Mouse (Mus musculus) limb, embryonic 14.5 days (tissue): ENCODE results near the gene Gm4881. TPM values are rescaled to one million over a fixed set of nuclear protein-coding genes. Genes with fewer than 3 reads are reported as not detected.

Source experiments
- ATAC-seq: fragments of 200-750 bp; cut with Nextera tagmentation; 2 replicates; pipeline ENCODE4 v1.8.0; 2017; ENCODE audit warnings: low read depth, moderate number of reproducible peaks, moderate TSS enrichment; ENCODE audit not compliant: low FRiP score
- DNase-seq: peaks from one replicate; pipeline ENCODE4 v3.0.0-alpha.2; 2015; ENCODE audit warnings: low spot score
- H3K27ac ChIP-seq: fragments of 300-500 bp; sonication (generic); replicated peaks from 2 replicates; pipeline ENCODE4 v1.5.1; 2014; ENCODE audit warnings: low read depth, mild to moderate bottlenecking, low read length, moderate library complexity, mixed read lengths
- H3K27me3 ChIP-seq: fragments of 300-500 bp; sonication (generic); 2 replicates; pipeline ENCODE4 v1.6.1; 2014; ENCODE audit warnings: low read length, mixed read lengths; ENCODE audit not compliant: control insufficient read depth, insufficient read depth
- H3K36me3 ChIP-seq: fragments of 300-500 bp; sonication (generic); 2 replicates; pipeline ENCODE4 v1.6.1; 2014; ENCODE audit warnings: mild to moderate bottlenecking, low read length, moderate library complexity, mixed read lengths; ENCODE audit not compliant: control insufficient read depth, insufficient read depth
- H3K4me1 ChIP-seq: fragments of 300-500 bp; sonication (generic); 2 replicates; pipeline ENCODE4 v1.6.1; 2014; ENCODE audit warnings: antibody characterized with exemption, low read length, mixed read lengths; ENCODE audit not compliant: control insufficient read depth, insufficient read depth
- H3K4me2 ChIP-seq: fragments of 300-500 bp; sonication (generic); replicated peaks from 2 replicates; pipeline ENCODE4 v1.6.1; 2014; ENCODE audit warnings: low read depth, mild to moderate bottlenecking, low read length, moderate library complexity; ENCODE audit not compliant: severe bottlenecking
- H3K4me3 ChIP-seq: fragments of 300-500 bp; sonication (generic); replicated peaks from 2 replicates; pipeline ENCODE4 v1.5.1; 2014; ENCODE audit warnings: low read length
- H3K9ac ChIP-seq: fragments of 300-500 bp; sonication (generic); 2 replicates; pipeline ENCODE4 v1.6.1; 2014; ENCODE audit warnings: mild to moderate bottlenecking, low read depth, low read length, moderate library complexity; ENCODE audit not compliant: severe bottlenecking
- H3K9me3 ChIP-seq: fragments of 300-500 bp; sonication (generic); 2 replicates; pipeline ENCODE4 v1.6.1; 2016; ENCODE audit warnings: low read length; ENCODE audit not compliant: control insufficient read depth
- POLR2A ChIP-seq: fragments of 200-500 bp; IDR thresholded peaks from 2 replicates; pipeline ENCODE4 v1.8.0; 2012; ENCODE audit warnings: inconsistent platforms, mild to moderate bottlenecking, moderate library complexity, borderline replicate concordance; ENCODE audit not compliant: insufficient read depth, insufficient read length; ENCODE audit errors: extremely low read depth
- WGBS: fragments of 180-500 bp; shearing (Covaris S2); extraction: QIAGEN DNeasy Blood & Tissue Kit; methylation state at CpG from one replicate; pipeline ENCODE4 v1.1.7; 2014; 5-methylcytosine and 5-hydroxymethylcytosine counted together
- polyA plus RNA-seq, 2 experiments: library from polyadenylated mRNA; depleted of rRNA in 1 of 2; stranded (reverse) in 1 of 2; unstranded in 1 of 2; fragments of >200 nt; fragmentation: Nextera tagmentation in 1 of 2; extraction: Ambion mirVana in 1 of 2; gene quantifications; 2 replicates each; pipeline versions ENCODE4 v1.2.1 to v1.2.3; 2012 to 2014

Gene Gm4881
- polyA plus RNA-seq, 2 experiments, result 0.06 TPM; not detected in 1

DNA sequence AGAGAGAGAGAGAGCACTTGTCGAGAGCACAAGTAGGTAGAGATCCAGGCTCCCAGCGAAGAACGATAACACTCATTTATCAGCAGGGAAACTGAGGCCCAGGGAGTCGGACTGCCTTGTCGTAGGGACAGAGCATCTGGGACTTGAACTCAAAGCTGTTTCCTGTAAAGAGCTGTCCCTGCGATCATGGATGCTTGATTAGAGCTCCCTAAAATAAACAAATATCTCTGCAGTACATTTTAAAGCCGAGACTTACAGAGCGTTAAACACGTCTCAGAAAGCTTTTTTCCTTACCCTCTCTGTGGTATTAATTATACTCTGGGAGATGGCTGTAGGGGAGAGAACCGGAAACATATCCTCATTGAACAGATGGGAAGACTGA, 40.9 kb downstream of the Gm4881 start:
- DNase-seq, result no peak
- Histone ChIP-seq H3K36me3 (peaks cover 9% of the 10 kb centered on the region; the same call in 1 of the 2 replicates), H3K4me3 (peak overlapping the region; percentile 85), H3K4me1 (peaks cover 32% of the 10 kb centered on the region), H3K9me3 (no peaks in the 10 kb centered on the region), H3K27me3 (no peaks in the 10 kb centered on the region), H3K27ac (peak overlapping the region; percentile 53; the same call in 1 of the 2 replicates), H3K9ac (peak overlapping the region; percentile 83), H3K4me2 (peak overlapping the region; percentile 67)
- WGBS, result 33% methylated on average over 10 of the region's 10 CpGs
- no peak for TF ChIP-seq POLR2A
- ATAC-seq, result no peak

DNA sequence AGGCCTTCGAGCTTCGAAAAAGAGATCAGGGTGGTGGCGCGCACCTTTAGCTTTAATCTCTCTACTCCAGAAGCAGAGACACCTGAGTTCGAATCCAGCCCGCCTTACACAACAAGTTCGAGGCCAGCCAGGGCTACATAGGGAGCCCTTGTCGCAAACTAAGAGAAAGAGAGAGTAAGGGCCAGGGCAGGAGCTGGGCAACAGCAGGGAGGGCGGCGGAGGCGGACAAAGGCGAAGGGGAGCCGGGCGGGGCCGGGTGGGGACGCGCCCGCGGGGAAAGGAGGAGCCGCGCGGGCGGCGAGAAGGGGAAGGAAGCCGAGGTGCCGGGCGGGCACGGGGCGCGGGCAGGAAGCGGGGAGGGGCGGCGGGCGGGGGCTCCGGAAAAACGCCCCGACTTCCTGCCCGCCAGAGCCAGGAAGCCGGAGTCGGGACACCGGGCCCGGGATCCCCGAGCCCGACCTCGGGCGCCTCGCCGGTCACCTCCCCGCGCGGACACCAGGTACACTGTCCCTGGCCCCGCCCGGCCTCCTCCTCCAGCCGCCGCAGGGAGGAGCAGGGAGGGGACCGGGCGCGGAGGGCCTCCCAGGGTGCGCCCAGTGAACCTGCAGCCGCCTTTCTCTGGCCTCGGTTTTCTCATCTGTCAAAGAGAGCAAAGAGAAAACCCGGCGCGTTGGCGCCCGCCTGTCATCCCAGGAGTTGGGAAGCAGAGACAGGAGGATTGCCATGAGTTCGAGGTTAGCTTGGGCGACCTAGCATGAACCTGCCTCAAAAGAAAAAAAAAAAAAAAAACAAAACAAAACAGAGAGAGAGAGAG, 41.5 kb downstream of the Gm4881 start, which contains the start of gene Arhgef1:
Gene Arhgef1 (plus strand): TSS at position 283 of the 814 bp plus-strand sequence.
- Histone ChIP-seq H3K36me3 (peaks cover 4% of the 10 kb centered on the region; the same call in 1 of the 2 replicates), H3K9me3 (no peaks in the 10 kb centered on the region), H3K4me1 (peaks cover 32% of the 10 kb centered on the region), H3K27ac (peak within 1 kb of the TSS; percentile 53), H3K9ac (peak within 1 kb of the TSS; percentile 83), H3K4me2 (peak within 1 kb of the TSS; percentile 67), H3K4me3 (peak within 1 kb of the TSS; percentile 85), H3K27me3 (no peaks in the 10 kb centered on the region)
- 0 out of 2 replicates have a peak, but pooled peaks have one; percentile 14 for ATAC-seq
- 7% methylated on average over 41 of the region's 68 CpGs for WGBS
- DNase-seq, result peak; percentile 52
- 0 out of 2 replicates have a peak, but pooled peaks have one; percentile 12 for TF ChIP-seq POLR2A

DNA sequence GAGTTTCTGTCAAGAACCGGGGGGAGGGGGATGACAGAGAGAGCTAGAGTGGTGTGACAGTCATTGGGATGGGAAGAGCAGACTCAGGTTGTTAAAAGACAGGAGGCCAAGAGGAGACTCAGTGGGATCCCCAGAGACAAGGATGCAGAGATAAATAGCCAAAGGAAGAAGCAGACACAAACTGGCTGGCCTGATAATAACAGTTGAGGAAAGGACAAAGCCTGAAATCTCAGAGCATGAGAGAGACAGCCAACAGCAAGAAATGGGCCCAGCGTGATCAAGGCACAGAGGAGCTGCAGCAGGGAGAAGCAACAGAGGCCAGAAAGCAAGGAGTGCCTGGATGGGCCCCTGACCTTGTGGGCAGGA, 42.0 kb downstream of the Gm4881 start:
- H3K9me3 ChIP-seq, result no peaks in the 10 kb centered on the region
- peak overlapping the region; percentile 85 for H3K4me3 ChIP-seq
- H3K9ac ChIP-seq, result peak overlapping the region; percentile 83
- no peak for TF ChIP-seq POLR2A
- H3K4me2 ChIP-seq, result peak overlapping the region; percentile 67
- WGBS, result 62% methylated on average over 2 of the region's 2 CpGs
- DNase-seq (no peak), ATAC-seq (no peak)
- peaks cover 27% of the 10 kb centered on the region for H3K4me1 ChIP-seq
- H3K27me3 ChIP-seq, result no peaks in the 10 kb centered on the region
- peak overlapping the region; percentile 53 for H3K27ac ChIP-seq
- no peaks in the 10 kb centered on the region; the same call in 1 of the 2 replicates for H3K36me3 ChIP-seq

DNA sequence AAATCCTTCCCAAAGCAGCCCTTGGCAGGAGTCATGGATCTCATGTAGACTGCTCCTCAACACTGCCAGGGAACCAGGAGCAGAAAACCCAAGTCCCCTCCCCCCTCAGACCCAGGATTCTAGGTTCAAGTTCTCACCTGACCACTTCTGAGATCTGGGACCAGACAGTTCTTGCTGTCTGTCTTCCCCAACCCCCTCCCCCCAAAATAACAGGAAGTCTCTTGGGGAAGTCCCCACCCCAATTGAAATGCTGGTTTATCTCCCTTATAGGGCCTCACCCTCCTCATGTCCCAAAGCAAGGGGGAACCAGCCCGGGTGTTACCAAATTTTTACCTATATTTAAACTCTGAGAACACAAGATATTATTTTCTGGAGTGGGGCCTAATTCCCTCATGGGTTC, 42.5 kb downstream of the Gm4881 start:
- peaks cover 23% of the 10 kb centered on the region for H3K4me1 ChIP-seq
- ATAC-seq (no peak), DNase-seq (no peak)
- 63% methylated on average over 1 of the region's 1 CpGs for WGBS
- no peak for TF ChIP-seq POLR2A
- H3K27ac ChIP-seq, result peak overlapping the region; percentile 53; the same call in 1 of the 2 replicates
- no peaks in the 10 kb centered on the region for H3K27me3 ChIP-seq
- H3K9me3 ChIP-seq, result no peaks in the 10 kb centered on the region
- H3K4me3 ChIP-seq, result peak overlapping the region; percentile 85; the same call in 1 of the 2 replicates
- peak overlapping the region; percentile 67; the same call in 1 of the 2 replicates for H3K4me2 ChIP-seq
- peak overlapping the region; percentile 83; the same call in 1 of the 2 replicates for H3K9ac ChIP-seq
- H3K36me3 ChIP-seq, result no peaks in the 10 kb centered on the region; the same call in 1 of the 2 replicates

DNA sequence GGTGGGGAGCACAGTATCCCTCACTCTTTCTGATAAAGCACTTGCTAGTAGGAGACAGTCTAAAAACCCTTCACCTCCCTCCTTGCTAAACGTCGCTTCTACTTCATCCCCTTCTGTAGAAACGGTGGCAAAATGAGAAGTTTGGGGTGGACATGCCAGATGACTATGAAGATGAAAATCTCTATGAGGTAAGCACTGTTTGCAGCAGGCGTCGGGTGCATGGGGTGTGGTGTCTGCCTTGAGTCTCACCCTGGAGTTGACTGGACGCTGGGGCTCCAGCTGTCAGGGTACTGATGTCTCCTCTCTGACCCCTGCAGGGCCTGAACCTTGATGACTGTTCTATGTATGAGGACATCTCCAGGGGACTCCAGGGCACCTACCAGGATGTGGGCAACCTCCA, 43.2 kb downstream of the Gm4881 start:
- WGBS, result 70% methylated on average over 6 of the region's 6 CpGs
- no peak for ATAC-seq

More for the DNA sequence above, 43.2 kb downstream of the Gm4881 start:
- no peak for DNase-seq
- Histone ChIP-seq H3K9ac (no peak overlapping the region), H3K4me1 (peaks cover 17% of the 10 kb centered on the region), H3K4me3 (no peak overlapping the region), H3K27me3 (no peaks in the 10 kb centered on the region), H3K9me3 (no peaks in the 10 kb centered on the region), H3K4me2 (no peak overlapping the region), H3K36me3 (no peaks in the 10 kb centered on the region; the same call in 1 of the 2 replicates), H3K27ac (no peak overlapping the region)
- no peak for TF ChIP-seq POLR2A
